Mouse (Mus musculus) mesoderm, embryonic 11.5 days (tissue): ENCODE data around the gene Lactbl1.

Source experiments
- DNase-seq: peaks from one replicate; pipeline ENCODE4 v3.0.0-alpha.2; 2012; ENCODE audit warnings: low read depth, low spot score

The Lactbl1 gene

DNA sequence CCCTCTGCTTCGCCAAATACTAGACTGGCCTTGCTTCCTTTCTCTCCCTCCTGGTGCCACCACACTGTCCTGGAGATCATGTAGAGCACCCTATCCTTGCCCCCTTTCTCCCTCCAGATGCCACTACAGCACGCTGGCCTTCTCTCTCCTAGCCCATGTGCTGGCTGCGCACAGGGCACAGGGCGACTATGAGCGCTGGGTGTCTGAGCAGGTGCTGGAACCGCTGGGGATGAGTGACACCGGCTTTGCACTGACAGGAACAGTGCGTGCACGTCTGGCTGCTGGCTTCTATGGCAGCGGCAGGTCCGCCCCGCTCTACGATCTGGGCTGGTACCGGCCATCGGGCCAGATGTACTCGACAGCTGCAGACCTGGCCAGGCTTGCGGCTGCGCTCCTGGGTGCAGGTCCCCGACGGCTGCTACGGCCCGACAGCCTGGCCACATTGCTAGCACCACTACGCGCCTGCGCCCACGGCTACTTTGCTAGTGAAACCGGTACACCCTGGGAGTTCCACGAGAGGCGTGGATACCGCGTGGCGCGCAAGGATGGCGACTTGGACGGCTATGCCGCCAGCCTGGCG lies 14.7 kb downstream of the Lactbl1 start:
- DNase-seq, result no peak

DNA sequence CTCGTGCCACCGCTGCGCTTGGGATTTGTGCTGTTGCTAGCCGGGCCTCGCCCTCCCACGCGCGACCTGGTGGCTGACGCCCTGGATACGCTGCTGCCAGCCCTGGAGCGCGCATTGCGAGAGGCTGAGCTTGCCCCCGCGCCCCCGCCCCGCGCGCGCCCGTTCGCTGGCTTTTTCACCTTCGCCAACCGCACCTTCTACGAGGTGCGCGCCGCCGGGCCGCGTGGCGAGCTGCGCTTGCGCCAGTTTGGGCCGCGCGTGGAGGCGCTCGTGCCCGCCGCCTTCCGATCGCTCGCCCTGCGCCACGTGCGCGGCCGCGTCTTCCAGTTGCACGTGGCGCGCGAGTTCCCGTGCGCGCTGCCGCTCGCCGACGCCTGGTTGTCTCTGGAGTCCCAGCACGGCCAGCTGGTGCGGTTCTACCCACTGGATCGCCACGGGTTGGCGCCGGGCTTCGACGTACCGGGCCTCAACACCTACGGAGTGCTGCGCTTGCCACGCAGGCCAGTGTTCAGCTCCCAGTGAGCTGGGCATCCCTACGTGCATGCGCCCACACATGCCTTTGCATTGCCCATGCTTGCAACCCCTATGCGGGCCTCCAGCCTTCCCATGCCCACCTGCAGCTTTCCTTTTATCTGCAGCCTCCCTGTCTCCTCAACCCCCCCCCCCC lies 15.3 kb downstream of the Lactbl1 start:
- peak; percentile 52 for DNase-seq

DNA sequence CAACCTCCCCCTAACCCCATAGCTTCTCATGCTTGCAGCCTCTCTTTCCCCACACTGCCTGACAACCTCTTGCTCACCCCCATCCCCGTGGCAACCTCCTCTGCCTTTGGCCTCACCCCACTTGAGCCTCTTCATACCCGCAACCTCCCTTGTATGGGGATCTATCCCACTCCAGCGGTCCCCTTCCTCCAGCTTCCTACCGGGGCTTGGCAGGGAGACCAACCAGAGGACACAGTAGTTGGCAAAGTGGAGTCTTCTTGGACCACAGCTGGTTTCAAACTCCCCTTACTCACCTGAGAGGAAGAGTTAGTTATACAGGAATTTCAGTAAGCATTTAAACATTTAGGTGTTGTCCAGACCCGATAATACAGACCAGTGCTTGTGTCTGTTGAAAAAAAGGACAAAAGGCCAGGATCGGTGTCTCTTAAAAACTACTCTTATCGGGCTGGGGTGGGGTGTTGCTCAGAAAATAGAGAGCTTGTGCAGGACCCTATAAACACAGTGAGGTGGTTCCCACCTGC lies 15.9 kb downstream of the Lactbl1 start:
- no peak for DNase-seq

DNA sequence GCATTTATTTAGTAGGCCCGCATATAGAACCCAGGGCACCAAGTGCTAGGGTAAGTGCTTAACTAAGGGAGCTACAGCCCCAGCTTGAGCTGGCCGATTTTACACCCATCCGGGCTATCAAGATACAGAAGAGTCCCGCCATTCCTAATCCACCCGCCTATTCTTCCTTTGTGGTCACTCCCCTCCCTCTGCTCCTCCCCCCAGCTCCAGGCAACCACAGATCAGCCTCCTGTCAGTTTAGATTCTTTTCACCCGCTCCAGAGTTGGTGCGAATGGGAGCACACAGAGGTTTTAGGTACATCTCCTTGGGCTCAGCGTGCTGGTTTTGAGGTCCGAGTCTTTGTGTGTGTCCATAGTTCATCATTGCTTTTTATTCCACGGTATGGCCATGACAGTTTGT lies 16.5 kb downstream of the Lactbl1 start:
- no peak for DNase-seq

DNA sequence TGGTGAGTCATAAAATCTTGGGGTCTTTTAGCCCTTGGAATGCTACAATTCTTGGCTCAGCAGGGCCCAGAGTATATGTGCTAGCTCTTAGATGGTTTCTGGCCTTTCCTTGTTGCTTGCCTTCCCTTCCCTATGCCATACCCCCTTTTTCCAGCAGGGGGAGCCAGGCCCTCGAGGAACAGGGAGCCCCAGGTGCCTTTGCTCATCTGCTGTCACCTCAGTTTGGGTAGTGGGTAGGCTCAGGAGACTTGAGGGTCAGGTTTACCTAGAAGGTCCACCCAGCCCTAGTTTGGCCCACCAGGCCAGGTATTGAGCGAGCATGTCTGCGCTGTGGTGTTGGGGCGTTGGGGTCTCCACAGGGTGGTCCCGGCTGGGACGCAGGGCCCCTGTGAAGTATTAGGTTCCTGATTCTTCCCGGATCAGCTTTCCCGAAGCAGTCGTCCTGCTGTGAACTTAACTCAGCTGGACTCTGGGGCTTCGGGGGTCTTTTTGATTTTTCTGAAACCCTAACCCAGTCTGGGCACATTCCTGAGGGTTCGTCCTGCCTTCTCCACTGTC lies 26.6 kb downstream of the Lactbl1 start:
- peak; percentile 86 for DNase-seq

DNA sequence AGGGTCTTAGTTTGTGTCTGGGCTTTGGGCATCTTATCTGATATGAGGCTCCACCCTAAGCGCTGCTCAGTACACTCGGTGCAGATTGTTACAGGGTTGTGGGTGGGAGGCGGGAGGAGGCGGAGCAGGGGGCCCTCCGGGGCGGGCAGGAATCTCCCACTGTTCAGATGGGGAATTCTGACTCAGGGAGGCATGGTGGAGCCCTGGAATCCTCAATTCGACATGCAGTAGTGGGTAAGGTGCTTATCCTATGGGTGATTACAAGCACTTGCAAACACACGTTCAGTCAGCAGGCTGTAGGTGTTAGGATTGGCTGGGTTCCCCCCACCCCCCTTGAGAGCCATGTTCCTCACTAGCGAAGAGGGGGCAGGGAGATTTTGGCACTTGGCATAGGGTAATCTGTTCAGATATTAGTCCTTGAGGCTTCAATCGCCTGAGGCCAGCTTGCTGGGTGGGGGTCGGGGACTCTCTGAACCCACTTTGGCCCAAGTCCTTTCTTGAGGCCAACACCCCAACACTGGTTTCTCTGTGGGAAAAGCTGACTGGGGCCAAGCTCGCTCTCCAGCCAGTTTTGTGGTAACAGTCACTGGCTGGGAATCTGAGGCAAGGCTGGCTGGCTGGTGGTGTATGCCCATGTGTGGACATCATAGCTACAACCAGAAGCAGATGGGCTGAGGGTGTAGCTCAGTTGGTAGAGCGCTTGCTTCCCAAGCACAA lies 27.2 kb downstream of the Lactbl1 start:
- no peak for DNase-seq

DNA sequence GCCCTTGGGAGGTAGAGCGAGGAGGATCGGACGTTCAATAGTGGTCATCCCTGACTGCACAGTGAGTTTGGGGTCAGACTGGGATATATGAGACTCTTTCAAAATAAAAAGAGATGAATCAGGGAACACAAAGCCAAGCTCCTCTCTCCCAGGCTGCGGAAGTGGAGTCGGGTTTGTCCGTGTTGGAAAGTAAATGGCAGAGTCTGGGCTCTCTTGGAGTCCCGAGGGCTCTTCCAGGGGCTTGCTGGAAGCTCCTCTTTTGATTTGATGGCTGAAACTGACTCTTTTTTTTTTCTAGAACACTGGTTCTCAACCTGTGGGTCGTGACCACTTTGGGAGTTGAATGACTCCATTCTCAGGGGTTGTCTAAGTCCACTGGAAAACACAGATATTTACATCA lies 27.8 kb downstream of the Lactbl1 start:
- no peak for DNase-seq

DNA sequence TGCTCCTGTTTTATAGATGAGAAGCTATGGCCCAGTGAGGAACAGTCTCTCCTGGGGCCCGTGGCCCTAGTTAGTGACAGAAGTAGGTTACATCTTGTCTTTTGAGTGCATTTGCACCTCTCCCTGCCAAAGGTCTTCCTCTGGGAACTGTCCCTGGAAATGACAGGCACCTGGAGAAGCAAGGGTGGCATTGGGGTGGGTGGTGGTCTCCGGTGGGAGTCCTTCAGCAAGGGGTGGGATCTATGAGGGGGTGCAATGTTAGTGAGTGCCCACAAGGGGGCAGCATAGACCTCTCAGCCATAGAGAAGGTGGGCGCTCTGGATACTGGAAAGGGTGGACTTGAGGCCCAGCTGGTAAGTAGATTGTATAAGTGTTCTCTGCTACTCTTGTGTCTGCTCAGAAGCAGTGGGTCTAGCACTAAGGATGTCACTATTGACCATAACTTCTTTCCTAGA lies 29.0 kb downstream of the Lactbl1 start:
- DNase-seq, result peak; percentile 79

DNA sequence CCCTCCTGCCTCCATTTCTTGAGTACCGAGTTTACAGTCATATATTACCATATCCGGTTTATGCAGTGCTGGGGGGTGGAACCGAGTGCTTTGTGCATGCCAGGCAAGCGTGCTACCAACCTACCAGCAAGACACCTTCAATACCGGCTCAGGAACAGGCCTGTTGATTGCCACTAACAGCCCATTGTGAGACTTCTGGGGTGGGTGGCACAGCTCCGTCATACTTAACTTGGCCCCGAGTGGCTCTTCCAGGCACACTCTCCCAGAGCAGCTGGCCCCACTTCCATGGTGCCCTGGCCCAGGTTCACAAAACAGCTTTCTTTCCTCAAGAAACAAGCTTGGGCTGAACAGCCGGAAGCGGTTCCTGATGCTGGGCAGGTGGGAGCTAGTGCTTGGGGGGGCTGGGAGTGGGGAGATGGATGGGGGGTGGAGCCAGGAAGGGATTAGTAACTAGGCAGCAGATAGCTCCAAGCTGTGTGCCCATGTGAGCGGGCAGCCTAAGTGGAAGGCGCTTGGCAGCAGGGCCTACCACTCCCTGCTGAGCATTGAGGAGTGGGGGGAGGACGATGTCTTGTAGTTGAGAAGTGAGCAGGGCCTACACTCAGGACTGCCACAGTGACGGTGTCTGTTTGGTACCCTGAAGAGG lies 29.6 kb downstream of the Lactbl1 start:
- no peak for DNase-seq

DNA sequence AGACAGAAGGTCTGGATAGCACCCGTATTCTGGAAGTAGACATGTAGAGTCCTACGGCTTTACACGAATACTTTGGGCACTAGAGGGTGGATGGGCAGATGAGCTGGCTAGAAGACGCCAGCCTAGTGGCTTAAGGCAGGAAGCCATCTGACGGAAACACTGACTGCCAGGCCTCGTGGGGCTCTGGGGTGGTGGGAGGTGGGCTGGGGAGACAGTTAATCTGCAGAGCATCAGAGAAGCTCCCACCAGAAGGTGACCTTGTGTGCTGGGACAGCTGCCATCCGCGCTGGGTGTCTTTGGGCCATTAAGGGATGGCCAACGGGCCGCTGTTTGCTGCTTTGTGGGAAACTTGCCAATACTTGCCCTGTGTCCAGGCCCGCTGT lies 30.1 kb downstream of the Lactbl1 start:
- no peak for DNase-seq

DNA sequence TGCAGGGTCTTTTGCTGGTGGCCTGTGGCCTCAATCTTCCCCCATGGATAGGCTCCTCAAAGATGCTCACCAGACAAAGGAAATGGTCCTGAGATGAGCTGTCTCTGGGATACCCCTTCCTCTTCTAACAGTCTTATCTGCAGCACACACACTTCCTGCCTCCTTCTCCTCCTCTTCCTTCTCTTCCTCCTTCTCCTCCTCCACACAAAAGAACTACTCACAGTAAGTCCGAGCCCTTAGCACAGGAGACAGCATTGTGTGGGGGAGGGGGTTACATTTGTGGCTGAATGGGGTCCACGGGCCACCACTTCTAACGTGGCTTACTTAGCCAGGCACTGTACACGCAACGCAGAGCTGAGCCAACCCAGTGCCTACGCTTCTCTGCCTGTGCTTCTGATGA lies 30.6 kb downstream of the Lactbl1 start:
- DNase-seq, result no peak

DNA sequence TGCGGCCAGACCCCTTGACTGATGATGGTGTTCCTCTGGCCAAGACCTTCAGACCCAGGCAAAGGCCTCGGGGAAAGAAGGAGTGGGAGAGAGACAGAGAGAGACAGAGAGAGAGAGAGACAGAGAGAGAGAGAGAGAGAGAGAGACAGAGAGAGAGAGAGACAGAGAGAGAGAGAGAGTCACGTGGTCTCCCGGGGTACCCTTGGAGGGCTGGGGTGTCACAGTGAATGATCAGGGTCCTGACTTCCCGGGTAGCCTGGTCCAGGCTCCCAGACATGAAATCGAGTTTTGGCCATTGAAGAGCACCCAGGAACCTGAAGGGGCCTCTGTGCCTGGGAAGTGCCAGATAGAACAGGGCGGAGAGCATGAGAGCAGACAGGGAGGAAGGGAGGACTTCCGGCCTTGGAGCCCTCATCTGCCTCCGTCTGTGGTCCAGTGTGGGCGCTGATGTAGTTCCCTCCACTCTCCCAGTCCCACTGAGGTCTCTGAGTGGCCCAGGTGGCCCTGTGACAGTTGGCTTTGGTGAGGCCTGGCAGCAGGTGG lies 31.3 kb downstream of the Lactbl1 start:
- DNase-seq, result no peak

DNA sequence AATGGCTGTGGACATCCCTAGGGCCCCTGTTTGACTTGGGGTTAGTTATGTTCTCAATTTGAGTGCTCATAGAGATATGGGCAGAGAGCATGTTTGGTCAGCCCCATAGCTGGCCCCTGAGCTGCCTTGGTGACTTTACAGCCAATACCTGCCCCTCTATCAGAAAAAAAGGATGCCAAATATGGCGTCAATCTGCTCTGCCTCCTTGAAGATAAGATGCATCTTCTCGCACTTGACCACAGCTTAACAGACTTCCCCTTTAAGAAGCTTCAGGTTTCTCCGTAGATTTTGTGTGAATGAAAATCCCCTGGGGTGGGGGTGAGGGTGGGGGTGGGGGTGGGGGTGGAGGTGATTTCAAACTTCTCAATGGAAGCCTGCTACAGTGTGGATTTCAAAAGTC lies 35.5 kb downstream of the Lactbl1 start:
- no peak for DNase-seq

DNA sequence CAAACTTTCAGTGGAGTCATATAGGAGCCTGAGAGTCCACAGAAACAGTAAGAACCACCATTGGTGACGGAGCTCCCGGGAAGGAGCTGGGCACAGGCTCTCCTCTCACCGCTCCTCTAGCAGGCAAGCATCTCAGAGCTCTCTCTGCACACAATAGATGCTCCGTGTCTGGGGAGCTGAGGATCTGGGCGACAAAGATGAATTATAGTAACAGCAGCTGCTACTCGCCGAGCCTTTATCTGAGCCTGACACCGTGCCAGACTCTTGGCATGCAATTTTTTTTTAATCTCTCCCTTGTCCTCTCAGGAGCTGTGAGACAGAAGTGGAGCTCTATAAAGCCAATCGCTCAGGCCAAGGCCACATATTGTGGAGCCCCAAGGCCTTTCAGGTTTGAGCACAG lies 42.6 kb downstream of the Lactbl1 start:
- DNase-seq, result no peak

DNA sequence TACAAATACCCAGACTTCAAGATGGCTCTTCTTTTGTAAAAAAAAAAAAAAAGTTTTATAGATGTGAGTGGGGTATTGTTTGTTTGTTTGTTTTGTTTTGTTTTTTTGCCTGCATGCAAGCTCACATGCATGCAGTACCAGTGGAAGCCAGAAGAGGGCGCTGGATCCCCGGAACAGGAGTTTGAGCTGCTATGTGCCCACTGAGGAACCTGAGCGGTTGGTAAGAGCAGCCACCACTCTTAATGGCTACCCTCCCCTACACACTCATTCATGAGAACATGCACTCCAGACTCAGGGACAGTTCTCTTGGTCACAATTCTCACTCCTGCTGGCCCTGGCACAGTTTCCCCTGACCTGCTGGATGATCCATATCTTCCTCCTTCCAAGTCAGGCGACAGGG lies 43.6 kb downstream of the Lactbl1 start:
- DNase-seq, result no peak

DNA sequence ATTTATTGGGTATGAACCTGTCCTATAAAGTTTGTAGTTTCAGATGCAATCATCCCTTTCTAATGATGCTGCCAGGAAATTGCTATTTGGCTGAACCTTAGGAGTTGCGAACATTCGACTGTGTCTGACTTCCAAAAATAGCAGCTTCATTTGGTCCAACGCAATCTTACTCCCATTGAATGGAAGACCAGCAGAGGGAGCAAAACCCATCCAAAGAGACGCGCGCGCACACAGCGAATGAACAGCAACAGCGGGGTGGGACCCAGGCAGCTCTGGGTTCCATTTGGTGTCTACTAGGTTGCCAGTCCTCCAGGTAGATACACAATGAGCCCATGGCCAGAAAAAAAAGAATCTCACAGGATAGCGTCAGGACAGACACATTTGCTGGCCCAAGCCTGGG lies 45.3 kb downstream of the Lactbl1 start:
- no peak for DNase-seq

DNA sequence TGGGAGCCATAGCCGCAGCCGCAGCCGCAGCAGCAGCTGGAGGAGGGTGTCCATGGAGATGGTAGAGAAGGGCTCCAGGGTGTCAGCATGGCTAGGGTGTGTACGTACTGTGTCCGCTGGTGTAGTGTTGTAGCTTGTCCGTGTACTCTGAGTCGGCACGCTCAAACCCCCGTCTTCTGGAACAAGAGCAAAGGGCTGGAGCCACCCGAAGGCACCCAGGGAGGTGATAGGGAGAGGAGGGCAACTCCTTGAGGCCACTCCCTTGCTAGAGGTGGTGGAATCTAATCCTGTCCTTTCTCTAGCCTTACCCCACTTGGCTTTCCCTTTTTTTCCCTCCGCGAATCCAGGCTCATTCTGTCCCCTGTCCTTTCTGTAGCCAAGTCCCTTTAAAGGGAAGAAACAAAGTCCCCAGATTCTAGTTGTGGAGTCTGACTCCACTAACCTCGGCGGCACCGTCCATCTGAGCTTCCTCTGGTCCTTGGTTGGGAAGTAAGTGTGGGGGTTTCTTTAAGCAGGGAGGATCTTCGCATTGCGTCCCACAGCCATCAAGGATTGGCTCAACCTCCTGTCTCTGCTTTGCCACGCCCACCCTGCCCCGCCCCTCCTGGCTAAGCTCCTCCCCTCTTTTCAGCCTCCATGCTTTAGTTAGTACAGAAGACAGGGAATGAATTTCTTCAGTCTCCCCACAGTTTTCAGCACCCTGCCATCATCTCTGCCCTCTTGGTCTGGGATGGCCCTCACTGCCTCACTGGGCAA lies 50.1 kb downstream of the Lactbl1 start:
- DNase-seq, result no peak

DNA sequence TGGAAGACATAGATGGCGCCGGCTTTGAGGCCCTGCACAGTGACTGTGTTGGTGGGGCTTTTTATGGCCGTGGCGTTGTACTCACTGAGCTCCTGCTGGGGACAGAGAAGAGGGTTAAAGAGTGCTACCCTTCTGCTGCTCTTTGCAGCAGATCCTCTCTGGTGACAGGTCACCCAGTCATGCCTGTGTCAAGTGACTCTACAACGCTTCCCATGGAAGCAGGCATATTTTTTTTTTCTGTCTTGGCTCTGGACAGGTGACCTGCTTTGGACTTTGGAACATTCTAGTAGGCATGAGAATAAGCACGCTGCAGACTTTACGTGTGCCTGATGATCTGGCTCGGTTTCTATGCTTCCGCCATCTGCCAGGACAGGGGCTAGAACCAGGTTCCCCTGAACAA lies 53.0 kb downstream of the Lactbl1 start:
- no peak for DNase-seq

DNA sequence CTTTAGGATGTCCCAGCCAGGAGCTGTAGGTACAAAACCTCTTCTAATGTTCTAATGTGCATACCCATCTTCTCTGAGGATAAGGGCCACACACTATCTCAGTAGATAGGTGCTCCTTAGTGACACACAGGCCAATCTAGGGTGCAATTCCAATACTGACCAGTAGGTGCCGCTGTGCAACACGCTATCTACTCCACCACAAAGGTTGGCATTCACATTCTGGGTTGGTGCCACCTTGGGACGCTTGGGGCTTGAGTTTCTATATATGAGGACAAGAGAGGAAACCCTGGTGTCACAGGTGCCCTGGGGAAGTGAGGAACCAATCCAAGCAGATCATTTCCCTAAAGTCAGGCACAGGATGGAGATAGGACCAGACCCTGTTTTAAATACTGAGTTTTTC lies 56.1 kb downstream of the Lactbl1 start:
- DNase-seq, result peak; percentile 89

DNA sequence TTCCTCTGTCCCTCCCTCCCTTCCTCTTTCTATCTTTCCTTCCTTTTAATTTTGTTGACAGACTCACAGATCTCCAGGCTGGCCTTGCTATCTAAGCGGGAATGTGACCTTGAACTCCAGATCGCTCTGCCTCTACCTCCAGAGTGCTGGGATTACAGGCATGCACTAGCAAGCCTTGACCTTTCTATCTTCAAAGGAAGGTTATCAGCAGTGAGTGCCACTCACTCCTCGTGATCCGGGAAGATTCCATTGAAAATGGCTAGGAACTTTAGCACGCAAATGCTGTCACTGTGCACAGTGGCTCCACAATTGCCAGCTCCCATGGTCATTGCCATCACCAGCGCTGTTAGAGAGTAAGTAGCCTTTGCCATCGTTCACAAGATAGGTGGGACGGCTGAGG lies 56.8 kb downstream of the Lactbl1 start:
- no peak for DNase-seq

DNA sequence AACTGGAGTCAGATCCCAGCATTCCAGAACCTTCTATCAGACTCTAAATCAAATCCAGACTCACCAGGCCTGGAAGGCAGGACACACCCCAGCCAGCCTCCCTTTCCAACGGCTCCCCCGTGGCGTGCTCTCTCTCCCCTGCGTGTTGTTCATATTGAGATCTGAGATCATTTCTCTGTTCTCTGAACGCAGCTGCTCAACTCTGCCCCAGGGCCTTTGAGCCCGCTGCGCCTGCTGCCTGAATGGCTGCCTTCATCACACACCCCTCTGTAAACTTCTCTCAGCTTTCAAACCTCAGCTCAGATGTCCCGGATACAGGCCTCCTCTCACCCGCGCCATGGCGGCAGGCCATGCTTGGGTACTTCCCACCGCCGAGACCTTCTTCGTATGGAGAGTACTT lies 58.2 kb downstream of the Lactbl1 start:
- DNase-seq, result no peak
